Mouse (Mus musculus) brain, embryonic 14.5 days (tissue): ENCODE measurements around the gene Prkca. TPM values are rescaled to one million over a fixed set of nuclear protein-coding genes. Genes with fewer than 3 reads are reported as not detected.

ENCODE experiments used
- DNase-seq: peaks from one replicate; pipeline ENCODE4 v3.0.0-alpha.2; 2011; ENCODE audit warnings: low read depth
- CTCF ChIP-seq: fragments of 200-500 bp; IDR thresholded peaks from 2 replicates; pipeline ENCODE4 v1.5.1; 2012; ENCODE audit warnings: inconsistent platforms, mild to moderate bottlenecking, moderate library complexity, borderline replicate concordance; ENCODE audit not compliant: insufficient read depth, insufficient read length; ENCODE audit errors: extremely low read depth
- POLR2A ChIP-seq: fragments of 200-500 bp; IDR thresholded peaks from 2 replicates; pipeline ENCODE4 v1.6.1; 2012; ENCODE audit warnings: mild to moderate bottlenecking, inconsistent platforms, borderline replicate concordance; ENCODE audit not compliant: poor library complexity, insufficient read depth, insufficient read length, severe bottlenecking; ENCODE audit errors: extremely low read depth
- polyA plus RNA-seq: library from polyadenylated mRNA; depleted of rRNA; stranded (reverse); fragments of >200 nt; gene quantifications from 2 replicates; pipeline ENCODE4 v1.2.3, GENCODE M21; 2012

Gene Prkca
- polyA plus RNA-seq, 1 experiment: 13.1 TPM

DNA sequence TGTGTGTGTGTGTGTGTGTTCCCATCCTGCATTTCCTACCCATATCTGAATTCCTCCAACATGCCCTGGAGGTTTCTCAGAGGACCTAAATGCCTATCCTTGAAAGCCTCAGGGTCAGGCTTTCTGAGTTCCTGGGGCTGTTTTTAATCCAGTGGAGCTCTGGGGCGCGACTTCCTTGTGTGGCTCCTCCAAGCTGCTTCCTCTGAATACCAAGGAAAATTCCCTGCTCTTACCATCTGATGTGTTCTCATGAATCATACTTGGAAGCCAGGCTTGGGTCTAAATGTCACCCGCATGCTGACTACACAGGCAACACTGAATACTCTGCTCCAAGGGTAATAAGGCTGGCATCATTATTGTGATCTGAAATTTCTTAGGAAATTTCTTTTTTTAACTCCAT is 279.3 kb downstream of the Prkca start:
- DNase-seq: no peak
- no peak for TF ChIP-seq POLR2A
- TF ChIP-seq CTCF: no peak

DNA sequence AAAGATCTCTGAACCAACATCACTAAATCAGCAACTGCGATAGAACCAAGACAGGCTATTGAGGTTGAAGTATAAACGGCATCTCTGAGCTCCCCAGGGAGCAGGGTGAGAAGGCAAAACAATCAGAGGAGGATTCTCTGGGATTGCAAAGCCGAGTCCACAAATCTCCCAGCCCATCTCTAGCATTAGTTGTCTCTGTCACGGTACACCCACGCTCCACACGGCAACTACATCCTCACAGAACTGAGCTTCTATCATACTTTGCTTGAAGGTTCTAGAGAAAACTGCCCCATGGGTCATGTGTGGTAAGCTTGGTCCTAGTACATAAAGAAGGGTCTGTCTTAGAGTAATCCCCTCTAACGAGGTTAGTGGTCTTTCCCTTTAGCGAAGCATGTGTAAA is 280.6 kb downstream of the Prkca start:
- TF ChIP-seq POLR2A (no peak), CTCF (no peak)
- no peak for DNase-seq

DNA sequence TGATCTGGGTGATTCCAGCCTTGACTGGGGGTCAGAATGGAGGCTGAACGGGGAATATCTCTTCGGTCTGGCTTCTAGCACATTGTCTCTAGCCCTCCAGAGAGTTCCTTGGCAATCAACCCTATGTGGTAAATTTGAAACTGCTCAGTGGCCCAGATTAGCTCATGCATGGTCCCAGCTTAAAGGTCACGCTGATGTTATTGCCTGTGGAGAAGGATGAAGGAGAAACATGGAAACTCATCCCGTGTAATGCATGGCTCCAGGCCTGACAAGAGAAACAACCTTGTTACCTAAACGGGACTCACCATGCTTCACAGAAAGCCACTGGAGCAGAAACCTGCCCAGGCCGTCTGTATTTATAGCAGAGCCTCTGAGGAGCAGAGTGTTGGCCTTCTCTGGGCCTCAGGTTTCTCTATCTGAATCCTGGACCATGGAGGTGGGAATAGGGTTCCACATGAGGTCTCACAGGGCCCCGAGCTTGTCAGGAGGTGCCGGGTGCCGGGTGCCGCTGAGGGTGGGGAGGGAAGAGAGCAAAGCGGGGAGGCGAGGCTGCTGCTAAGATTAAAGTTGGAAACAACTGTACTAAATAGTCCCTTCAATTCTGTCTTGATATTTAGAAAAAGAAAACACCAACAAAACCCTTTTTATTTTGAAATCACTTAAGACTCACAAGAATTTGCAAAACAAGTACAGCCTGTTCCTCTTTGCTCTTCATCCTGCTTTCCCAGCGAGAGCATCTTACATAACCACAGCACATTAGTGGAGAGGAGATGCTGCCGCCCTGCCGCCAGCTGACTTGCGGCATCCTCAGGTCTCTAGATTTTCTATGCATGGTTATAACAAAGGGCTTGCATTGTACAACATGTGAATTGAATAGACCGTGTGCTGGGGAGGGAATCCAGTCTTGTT is 281.9 kb downstream of the Prkca start:
- no peak for DNase-seq
- TF ChIP-seq POLR2A (no peak), CTCF (no peak)

DNA sequence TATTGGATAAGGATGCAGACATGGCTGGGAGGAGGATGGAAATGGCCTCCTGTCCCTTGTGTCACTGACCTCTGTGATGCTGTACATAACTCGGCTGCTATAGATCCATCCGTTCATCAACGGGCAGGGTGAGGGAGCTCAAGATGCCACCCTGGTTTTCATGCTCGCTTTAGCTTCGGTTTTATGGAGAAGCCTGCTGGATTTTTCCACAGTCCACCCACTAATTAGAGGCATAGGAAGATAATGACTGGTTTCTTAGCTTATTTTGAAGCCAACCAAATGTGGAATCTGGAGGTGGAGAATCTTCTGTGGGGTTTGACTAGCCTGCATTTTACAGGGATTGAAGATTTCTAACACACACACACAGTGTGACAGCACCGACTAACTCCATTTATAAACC is 286.6 kb downstream of the Prkca start:
- TF ChIP-seq POLR2A: no peak
- no peak for TF ChIP-seq CTCF
- DNase-seq: no peak

DNA sequence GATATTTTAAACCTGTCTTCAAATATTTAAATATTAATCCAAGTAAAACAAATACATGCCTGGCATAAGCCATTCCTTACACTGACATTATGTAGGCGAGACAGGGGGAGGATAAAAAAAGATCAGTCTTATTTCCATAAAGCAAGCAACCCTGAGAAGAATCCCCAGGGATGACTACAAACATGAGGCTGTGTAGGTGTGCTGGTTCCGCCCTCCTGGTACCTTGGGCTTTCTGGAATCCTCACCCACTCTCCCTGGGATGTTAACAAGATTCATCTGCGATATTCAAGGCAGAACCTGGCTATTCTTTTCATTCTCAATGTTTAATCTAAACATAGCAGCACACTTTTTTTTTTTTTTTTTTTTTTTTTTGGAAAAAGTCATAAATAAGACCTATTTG is 289.1 kb downstream of the Prkca start:
- no peak for DNase-seq

DNA sequence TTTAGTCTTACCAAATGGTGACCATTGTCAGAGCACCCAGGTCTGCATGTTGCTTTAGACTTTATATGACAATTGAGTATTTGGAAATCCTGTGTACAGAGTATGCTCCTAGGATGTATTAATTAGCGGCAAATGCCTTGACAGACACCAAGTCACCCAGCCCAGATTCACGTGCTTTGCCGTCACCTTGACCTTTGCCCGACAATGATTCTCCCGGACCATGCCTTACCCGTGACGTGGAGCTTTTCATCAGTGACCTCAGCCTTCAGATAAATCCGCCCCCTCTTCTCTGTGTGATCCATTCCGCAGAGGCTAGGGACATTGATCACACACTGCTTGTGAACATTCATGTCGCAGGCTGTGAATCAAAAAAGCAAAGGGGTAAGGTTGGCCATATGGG is 290.0 kb downstream of the Prkca start:
- no peak for DNase-seq
- TF ChIP-seq POLR2A (no peak), CTCF (no peak)

More for the DNA sequence above, 289.1 kb downstream of the Prkca start:
- TF ChIP-seq CTCF: no peak
- no peak for TF ChIP-seq POLR2A

DNA sequence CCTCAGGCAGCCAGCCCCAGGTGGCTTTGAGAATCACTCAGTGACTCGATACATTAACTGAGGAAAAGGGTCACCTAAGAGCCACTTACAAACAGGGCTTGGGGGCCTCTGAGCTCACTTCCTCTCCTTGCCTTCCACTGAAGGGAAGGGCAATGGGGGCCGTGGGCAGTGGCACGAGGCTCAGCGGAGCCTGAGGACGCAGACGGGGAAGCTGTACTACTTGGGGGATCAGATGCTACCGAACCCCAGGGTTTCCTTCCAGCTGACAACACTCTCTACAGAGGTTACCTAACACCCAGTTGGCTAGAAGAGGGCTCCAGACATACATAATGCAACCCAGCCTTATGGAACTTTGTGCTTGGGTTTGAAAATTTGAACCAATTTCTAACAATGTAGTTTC is 302.1 kb downstream of the Prkca start:
- DNase-seq: no peak
- TF ChIP-seq POLR2A (no peak), CTCF (no peak)

DNA sequence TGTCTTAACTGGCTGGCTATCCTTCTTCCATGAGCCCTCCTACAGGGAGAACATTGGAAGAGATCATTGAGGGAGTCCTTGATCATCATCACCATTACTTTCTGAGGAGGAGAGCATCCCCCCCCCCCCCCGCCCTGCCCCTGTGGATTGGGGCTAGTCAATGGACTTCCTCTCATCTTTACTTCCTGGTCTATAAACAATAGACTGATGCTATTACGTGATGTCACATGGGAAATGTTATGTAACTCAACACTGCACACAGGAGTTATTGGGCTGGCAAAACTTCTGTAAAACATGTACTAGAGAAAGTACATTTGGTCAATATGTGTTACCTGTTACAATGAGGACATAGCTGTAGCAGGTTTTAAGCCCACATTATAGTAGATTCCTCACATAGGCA is 302.9 kb downstream of the Prkca start:
- DNase-seq: no peak
- TF ChIP-seq POLR2A: no peak
- no peak for TF ChIP-seq CTCF

DNA sequence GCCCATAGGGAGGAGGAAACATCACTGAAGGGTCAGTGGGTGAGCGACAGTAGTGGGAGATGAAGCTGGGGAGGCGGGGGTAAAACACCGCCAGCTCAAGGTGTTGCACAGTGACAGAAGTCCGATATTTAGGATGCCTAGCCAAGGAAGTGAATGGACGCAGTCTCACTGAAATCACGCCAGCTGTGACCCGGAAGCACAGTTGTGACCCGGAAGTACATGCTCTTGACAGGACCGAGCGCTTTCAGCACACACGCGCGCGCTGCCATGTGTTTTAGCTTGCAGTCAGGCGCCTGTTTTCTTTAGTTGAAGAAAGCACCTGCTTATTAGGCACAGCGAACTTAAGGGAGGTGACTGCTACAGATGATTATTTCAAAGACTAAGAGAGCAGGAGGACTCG is 304.0 kb downstream of the Prkca start:
- TF ChIP-seq CTCF (no peak), POLR2A (no peak)
- no peak for DNase-seq

DNA sequence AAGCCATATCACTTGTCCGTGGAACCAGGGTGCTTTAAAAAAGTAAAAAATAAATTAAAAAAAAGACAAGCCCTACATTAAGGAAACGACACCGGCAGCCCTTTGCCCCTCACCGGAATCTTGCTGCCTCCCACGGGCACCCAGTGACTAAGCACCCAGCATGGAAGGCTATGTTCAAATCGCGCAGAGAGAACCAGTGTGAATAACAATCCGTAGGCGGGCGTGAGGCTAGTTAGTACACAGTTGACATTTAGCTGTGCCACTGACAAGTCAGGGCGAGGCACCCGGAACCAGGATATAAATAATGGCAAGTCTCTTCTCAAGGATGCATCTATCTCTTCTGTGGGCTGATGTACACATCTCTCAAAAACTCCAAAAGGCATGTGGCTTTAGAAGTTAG is 304.7 kb downstream of the Prkca start:
- no peak for TF ChIP-seq CTCF
- no peak for TF ChIP-seq POLR2A
- no peak for DNase-seq

DNA sequence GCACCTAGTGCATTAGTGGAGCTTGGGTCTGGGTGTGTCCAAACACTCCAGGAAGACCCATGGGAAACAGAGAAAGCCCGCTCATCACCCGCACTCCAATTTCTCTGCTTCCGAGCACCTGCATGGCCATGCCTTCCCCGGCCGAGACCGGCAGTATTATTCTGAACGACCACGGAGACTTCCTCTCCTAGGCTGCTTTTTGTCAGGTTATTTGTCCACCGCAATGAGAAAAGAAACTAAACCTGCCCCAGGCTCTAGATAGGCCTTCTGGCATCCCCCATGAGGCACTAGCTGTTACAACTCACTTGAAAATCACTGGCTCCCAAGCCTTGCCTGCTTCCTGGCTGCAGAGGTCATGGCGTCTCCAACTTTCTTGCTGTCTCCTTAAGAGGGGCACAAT is 307.4 kb downstream of the Prkca start:
- DNase-seq: no peak
- TF ChIP-seq POLR2A (no peak), CTCF (no peak)

DNA sequence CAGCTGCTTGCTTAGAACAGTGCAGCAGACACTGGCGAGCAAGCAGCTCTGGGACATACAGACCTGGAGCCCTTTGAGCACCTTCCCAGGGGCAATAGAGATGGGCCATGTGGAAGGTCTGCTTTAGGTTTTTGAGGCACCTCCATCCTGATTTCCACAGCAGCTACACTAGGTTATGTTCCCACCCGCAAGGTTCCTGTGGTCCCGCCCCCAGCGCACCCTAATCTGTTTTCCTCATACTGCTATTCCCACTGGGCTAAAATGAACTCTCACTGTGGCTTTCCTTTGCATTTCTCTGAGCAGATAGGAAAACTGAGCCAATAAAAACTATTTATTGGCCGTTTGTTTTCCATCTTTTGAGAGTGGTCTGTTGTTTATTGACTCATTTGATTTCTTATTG is 308.0 kb downstream of the Prkca start:
- TF ChIP-seq CTCF (no peak), POLR2A (no peak)
- DNase-seq: no peak

DNA sequence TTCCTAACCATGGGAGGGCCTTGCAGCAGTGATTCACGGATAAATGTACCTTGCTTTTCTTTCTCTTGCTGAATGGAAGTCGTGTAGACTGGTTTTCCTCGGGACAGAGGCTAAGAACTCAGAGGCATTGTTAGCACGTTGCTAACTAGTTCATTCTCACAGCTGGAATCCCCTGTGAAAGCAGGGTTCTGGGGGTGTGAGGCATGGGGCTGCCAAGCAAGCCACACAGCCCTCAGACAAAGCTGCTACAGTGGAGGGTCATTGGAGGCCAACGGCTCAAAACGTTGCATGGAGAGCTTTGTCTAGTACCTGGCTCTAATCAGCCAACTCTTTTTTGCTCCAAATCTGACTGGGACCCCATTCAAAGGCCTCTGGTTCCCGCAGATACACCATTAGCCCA is 309.4 kb downstream of the Prkca start:
- DNase-seq: peak; percentile 77
- TF ChIP-seq CTCF (no peak), POLR2A (no peak)

DNA sequence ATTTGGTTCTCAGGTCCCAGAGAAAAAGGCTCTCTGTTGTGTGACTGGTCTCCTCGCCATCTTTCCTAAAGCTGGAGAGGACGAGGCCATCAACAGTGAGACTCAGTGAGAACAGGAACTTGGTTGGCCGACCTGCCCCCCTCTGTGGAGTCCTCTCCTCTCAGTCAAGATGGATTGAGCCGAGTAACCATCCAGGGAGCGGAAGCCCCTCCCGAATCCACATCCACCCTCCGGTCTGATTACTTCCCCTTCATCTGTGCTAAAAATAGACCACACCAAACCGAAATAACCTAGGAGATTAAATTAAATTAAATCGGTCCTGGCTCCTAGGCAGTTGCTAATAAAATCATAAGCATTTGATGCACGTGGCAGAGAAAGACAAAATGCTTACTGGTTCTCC is 311.2 kb downstream of the Prkca start:
- TF ChIP-seq CTCF: no peak
- TF ChIP-seq POLR2A: no peak
- DNase-seq: no peak

DNA sequence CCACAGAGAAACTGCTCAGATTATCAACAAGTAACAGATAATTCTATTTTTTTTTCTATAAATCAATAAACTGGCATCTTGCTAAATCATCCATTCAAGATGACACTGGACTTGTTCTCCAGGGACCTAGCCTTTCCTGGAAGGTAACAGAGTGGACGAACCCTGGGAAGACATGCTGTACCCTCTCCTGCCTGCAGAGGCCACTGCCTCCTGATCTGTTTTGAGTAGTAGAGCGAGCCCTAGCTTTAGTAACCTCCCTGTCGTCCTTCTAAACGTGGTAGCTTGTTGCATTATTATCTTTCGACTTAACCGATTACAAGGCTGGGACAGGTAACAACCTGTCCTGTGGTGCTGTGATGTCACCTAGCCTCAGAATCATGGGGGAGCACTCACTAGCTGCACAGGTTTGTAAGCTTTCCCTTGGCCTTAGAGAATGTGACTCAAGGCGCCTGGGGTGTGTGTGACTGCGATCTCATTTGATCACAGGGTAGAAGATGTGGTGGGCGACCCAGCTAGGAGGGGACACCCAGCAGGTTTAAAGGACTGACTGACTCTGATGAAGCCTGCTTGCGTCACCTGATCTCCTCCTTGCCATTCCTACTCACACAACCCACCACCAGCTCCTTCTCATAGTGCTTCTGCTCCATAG is 312.6 kb downstream of the Prkca start:
- TF ChIP-seq CTCF (peak; percentile 80), POLR2A (no peak)
- peak; percentile 68 for DNase-seq

DNA sequence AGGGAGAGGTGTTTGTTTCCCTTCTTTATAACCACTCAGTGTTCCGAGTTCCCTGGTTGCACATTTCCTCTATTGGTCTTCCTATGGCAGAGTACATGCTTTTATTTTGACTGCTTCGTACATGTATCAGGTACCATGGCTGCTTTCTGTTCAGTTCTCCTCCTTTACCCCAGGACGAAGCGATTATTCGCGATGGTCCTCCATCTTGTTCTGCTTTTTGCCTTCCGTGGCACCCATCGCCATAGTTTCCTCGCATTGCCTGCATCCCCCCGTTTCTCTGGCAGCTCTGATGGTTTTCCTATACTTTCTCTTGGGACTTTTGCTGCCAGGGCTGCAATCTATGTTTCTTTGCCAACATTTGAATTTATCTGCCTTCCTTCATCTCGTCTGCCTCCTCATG is 314.4 kb downstream of the Prkca start:
- no peak for DNase-seq
- TF ChIP-seq POLR2A (no peak), CTCF (no peak)
